Mouse (Mus musculus): ENCODE results near the gene Dock11. TPM values are rescaled to one million over a fixed set of nuclear protein-coding genes. Genes with fewer than 3 reads are reported as not detected.

Dock11 gene
- total RNA-seq (2023), result 100 to 1,000 TPM; 134 to 139 TPM

DNA sequence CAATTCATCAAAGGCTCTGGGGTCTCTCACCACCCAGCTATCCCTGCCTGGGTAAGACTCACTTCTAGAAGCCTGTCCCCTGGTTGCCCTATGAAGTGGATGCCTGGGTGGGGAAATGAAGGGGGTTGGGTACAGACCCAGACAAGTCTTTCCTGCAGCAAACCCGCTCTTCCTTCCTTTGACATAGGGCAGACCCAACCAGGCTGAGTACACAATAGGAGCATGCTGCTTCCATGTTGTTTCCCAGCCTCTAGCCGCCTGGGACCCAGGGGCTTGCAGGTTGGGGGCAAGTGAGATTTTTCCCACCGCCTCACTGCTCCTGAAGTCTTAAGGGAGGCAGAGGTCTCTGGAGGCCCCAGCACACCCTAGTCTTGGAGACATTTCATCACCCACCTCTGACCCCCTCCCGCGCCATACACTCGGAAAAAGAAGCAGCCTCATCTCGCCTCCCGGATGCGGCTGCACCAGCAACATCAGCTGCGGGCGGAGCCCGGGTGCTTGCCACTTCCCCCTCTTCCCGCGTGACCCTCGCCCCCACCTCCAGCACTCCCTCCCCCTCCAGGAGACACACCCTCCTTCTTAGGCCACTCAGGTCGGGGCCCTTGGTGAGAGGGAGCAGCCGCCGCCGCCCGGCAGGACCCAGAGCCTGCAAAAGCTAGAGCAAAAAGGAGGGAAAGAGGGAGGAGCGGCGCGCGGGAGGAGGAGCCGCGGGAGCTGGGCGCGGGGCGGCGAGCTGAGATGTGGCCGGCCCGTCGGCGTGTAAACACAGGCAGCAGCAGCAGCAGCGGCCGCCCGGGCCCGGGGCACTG, at the start of gene Dock11:
Dock11 (plus strand) TSS at position 746 of the 809 bp plus-strand sequence.

GRCm38 (mm10) chrX:36111622-36112421, 223.2 kb downstream of the Dock11 start, which contains the start of gene Il13ra1:
Il13ra1 (plus strand) TSS chrX:36112110.

Other genes with a start within 250 kb of the Dock11 start
- under 1 TPM; 0.15 to 0.41 TPM for gene Il13ra1, start 223.3 kb downstream of the Dock11 start, total RNA-seq (2023)

All from B cell, adult 67 days (primary cell).